Mouse (Mus musculus): ENCODE measurements around the gene Cenpv. TPM values are rescaled to one million over a fixed set of nuclear protein-coding genes. Genes with fewer than 3 reads are reported as not detected.

Gene Cenpv
- polyA plus RNA-seq, 1 experiment: 46.7 TPM

DNA sequence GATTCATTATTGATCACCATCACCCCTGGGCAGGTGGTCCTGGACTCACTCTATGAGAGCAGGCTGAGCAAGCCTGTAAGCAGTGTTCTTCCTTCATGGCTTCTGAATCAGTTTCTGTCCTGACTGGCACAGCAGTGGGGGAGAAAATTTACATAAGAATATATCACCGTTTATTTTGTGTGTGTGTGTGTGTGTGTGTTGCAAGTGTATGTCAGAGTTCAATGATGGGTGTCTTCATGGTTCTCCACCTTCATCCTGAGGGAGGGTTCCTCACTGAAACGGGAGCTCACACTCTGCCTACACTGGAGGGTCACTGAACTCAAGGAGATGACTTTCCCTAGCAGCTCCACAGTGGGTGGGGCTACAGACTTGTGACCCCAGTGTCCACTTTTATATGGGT is 1.9 kb upstream of the Cenpv start:
- H3K27ac ChIP-seq (ENCODE audit: insufficient read depth, low read length): no peak overlapping the region
- WGBS: 37% methylated on average over 2 of the region's 2 CpGs
- TF ChIP-seq POLR2A (IDR thresholded peaks at IDR 0.05; ENCODE audit: borderline replicate concordance, insufficient read depth, low read length) (no peak), CTCF (IDR thresholded peaks at IDR 0.05; ENCODE audit: borderline replicate concordance, insufficient read depth, low read depth, low read length) (no peak)

GRCm38 (mm10) chr11:62540167-62540566 is 1.1 kb upstream of the Cenpv start:
- WGBS: 91% methylated on average over 7 of the region's 7 CpGs
- Histone ChIP-seq H3K4me3 (replicated peaks; ENCODE audit: insufficient read depth, low read depth, low read length) (no peak overlapping the region), H3K27ac (ENCODE audit: insufficient read depth, low read length) (no peak overlapping the region), H3K27me3 (ENCODE audit: control insufficient read depth, insufficient read depth, low read length) (no peaks in the 10 kb centered on the region), H3K4me1 (ENCODE audit: control insufficient read depth, insufficient read depth, low read length) (peaks cover 3% of the 10 kb centered on the region)
- DNase-seq: no peak
- TF ChIP-seq POLR2A (IDR thresholded peaks at IDR 0.05; ENCODE audit: borderline replicate concordance, insufficient read depth, low read length) (no peak), CTCF (IDR thresholded peaks at IDR 0.05; ENCODE audit: borderline replicate concordance, insufficient read depth, low read depth, low read length) (no peak)

More for the DNA sequence above, 1.9 kb upstream of the Cenpv start:
- H3K4me1 ChIP-seq (ENCODE audit: control insufficient read depth, insufficient read depth, low read length): peaks cover 3% of the 10 kb centered on the region
- H3K4me3 ChIP-seq (replicated peaks; ENCODE audit: insufficient read depth, low read depth, low read length): no peak overlapping the region
- no peak for DNase-seq
- H3K27me3 ChIP-seq (ENCODE audit: control insufficient read depth, insufficient read depth, low read length): no peaks in the 10 kb centered on the region

DNA sequence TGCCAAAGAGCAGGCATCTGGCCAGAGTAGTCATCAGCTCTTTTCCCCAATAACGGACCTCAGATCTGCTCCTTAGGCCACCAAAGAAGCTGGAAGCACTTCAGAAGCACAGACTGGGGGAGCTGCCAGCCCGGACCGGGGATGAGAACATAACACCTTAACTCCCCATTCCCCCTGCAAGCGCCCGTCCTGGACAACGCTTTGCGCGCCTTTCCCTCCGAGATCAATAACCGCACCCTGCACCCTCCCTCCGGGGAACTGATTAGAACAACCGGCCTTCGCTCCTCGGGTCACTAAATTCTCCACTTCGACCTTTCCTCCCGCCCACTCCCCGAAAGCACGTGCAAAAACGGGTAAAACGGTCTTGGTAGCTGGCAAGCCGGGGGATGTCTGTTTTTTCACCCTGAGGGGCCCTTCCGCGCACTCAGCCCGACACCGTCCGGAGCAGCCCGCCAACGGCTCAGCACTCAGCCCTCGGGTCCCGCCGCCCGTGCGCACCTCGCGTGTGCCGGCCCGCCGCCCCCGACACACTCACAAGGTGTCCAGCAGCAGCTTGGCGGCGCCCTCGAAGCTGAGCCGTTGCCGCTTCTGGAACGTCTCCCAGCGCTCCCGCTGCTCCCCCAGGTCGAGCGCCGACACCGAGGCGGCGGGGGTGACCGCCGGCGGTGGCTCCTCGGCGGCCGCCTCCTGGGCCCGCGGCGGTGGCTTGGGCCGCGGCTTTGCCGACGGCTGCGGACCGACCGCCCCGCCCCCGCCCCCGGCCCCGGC is 556 bp downstream of the Cenpv start:
- under 1% methylated on average over 49 of the region's 73 CpGs for WGBS
- Histone ChIP-seq H3K4me3 (replicated peaks; ENCODE audit: insufficient read depth, low read depth, low read length) (peak overlapping the region; percentile 92), H3K4me1 (ENCODE audit: control insufficient read depth, insufficient read depth, low read length) (peaks cover 3% of the 10 kb centered on the region), H3K27ac (ENCODE audit: insufficient read depth, low read length) (peak overlapping the region; percentile 63), H3K27me3 (ENCODE audit: control insufficient read depth, insufficient read depth, low read length) (no peaks in the 10 kb centered on the region)
- TF ChIP-seq CTCF (IDR thresholded peaks at IDR 0.05; ENCODE audit: borderline replicate concordance, insufficient read depth, low read depth, low read length) (no peak), POLR2A (IDR thresholded peaks at IDR 0.05; ENCODE audit: borderline replicate concordance, insufficient read depth, low read length) (no peak)
- DNase-seq: peak; percentile 66 to 74

- H3K27me3 ChIP-seq (ENCODE audit: control insufficient read depth, insufficient read depth, low read length): no peaks in the 10 kb centered on the region
- TF ChIP-seq POLR2A (IDR thresholded peaks at IDR 0.05; ENCODE audit: borderline replicate concordance, insufficient read depth, low read length) (no peak), CTCF (IDR thresholded peaks at IDR 0.05; ENCODE audit: borderline replicate concordance, insufficient read depth, low read depth, low read length) (no peak)
- peaks cover 3% of the 10 kb centered on the region for H3K4me1 ChIP-seq (ENCODE audit: control insufficient read depth, insufficient read depth, low read length)
- WGBS: 46% methylated on average over 7 of the region's 7 CpGs
- peak overlapping the region; percentile 20 for H3K4me3 ChIP-seq (replicated peaks; ENCODE audit: insufficient read depth, low read depth, low read length)
- H3K27ac ChIP-seq (ENCODE audit: insufficient read depth, low read length): no peak overlapping the region
- DNase-seq: no peak
Observed at GRCm38 (mm10) chr11:62537590-62537989, 1.5 kb downstream of the Cenpv start.

DNA sequence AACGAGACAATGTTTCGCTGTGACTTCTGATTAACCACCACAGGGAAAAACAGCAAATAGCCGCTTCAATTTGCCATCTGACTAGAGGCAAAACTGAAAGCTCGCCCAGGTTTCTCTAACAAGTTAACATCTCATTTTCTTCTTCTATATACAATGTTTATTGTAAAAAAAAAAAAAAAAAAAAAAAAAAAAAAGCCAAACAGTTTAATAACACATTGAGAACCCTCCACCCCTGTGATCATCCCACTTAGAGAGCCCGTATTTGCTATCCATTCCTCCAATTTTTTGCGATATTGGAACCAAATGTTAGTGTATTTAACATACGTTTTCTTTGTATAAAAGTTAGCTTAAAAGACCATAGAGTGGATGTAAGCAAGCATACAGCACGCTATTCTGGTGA is 2.0 kb downstream of the Cenpv start:
- no peak overlapping the region for H3K4me3 ChIP-seq (replicated peaks; ENCODE audit: insufficient read depth, low read depth, low read length)
- H3K4me1 ChIP-seq (ENCODE audit: control insufficient read depth, insufficient read depth, low read length): peaks cover 3% of the 10 kb centered on the region
- H3K27ac ChIP-seq (ENCODE audit: insufficient read depth, low read length): no peak overlapping the region
- DNase-seq: no peak
- no peaks in the 10 kb centered on the region for H3K27me3 ChIP-seq (ENCODE audit: control insufficient read depth, insufficient read depth, low read length)
- no peak for TF ChIP-seq POLR2A (IDR thresholded peaks at IDR 0.05; ENCODE audit: borderline replicate concordance, insufficient read depth, low read length)
- TF ChIP-seq CTCF (IDR thresholded peaks at IDR 0.05; ENCODE audit: borderline replicate concordance, insufficient read depth, low read depth, low read length): no peak
- 85% methylated on average over 8 of the region's 8 CpGs for WGBS

- no peak for TF ChIP-seq CTCF (IDR thresholded peaks at IDR 0.05; ENCODE audit: borderline replicate concordance, insufficient read depth, low read depth, low read length)
- no peak for TF ChIP-seq POLR2A (IDR thresholded peaks at IDR 0.05; ENCODE audit: borderline replicate concordance, insufficient read depth, low read length)
- no peaks in the 10 kb centered on the region for H3K27me3 ChIP-seq (ENCODE audit: control insufficient read depth, insufficient read depth, low read length)
- 65% methylated on average over 2 of the region's 2 CpGs for WGBS
- no peak overlapping the region for H3K27ac ChIP-seq (ENCODE audit: insufficient read depth, low read length)
- H3K4me3 ChIP-seq (replicated peaks; ENCODE audit: insufficient read depth, low read depth, low read length): no peak overlapping the region
- no peaks in the 10 kb centered on the region for H3K4me1 ChIP-seq (ENCODE audit: control insufficient read depth, insufficient read depth, low read length)
- no peak for DNase-seq
Observed at GRCm38 (mm10) chr11:62522283-62522682, 16.8 kb downstream of the Cenpv start.

DNA sequence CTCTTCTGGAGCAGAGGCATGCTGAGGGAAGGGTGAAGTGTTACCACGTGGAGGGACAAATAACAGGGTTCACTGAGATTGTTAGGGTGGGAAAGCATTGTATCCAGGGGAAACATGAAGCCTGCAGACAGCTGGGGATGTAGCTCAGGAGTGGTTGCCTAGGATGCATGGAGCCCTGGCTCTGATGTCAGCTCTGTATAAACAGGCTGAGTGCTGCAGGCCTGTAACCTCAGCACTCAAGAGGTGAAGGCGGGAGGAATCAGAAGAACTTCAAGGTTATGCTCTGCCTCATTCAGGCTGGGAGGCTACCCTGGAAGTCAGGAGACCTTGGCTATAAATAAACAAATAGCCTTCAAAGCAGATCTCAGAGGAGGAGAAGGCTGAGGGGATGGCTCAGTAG is 20.1 kb downstream of the Cenpv start:
- 42% methylated on average over 2 of the region's 2 CpGs for WGBS
- no peak overlapping the region for H3K4me3 ChIP-seq (replicated peaks; ENCODE audit: insufficient read depth, low read depth, low read length)
- TF ChIP-seq POLR2A (IDR thresholded peaks at IDR 0.05; ENCODE audit: borderline replicate concordance, insufficient read depth, low read length): no peak
- no peak for TF ChIP-seq CTCF (IDR thresholded peaks at IDR 0.05; ENCODE audit: borderline replicate concordance, insufficient read depth, low read depth, low read length)
- no peak for DNase-seq
- H3K27ac ChIP-seq (ENCODE audit: insufficient read depth, low read length): no peak overlapping the region
- no peaks in the 10 kb centered on the region for H3K4me1 ChIP-seq (ENCODE audit: control insufficient read depth, insufficient read depth, low read length)
- no peaks in the 10 kb centered on the region for H3K27me3 ChIP-seq (ENCODE audit: control insufficient read depth, insufficient read depth, low read length)

DNA sequence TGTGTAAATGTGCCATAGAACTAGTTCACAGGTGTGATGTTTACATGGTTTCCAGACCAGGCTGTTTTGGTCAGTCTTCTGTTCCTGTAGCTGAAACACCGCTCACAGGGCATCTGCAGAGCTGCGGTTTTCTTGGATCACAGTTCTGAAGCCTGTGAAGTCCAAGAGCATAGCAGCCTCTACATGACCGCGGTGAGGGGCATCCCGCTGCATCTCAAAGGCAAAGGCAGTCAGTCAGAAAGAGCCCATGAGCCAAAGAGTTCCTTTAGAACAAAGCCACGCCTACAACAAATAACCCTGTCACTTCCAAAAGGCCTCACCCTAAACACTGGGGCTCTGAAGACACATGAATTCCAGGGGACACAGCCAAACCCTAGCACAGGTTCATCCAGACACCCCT is 25.8 kb downstream of the Cenpv start:
- Histone ChIP-seq H3K27ac (ENCODE audit: insufficient read depth, low read length) (no peak overlapping the region), H3K27me3 (ENCODE audit: control insufficient read depth, insufficient read depth, low read length) (no peaks in the 10 kb centered on the region), H3K4me1 (ENCODE audit: control insufficient read depth, insufficient read depth, low read length) (no peaks in the 10 kb centered on the region), H3K4me3 (replicated peaks; ENCODE audit: insufficient read depth, low read depth, low read length) (no peak overlapping the region)
- 70% methylated on average over 6 of the region's 6 CpGs for WGBS
- DNase-seq: no peak
- TF ChIP-seq POLR2A (IDR thresholded peaks at IDR 0.05; ENCODE audit: borderline replicate concordance, insufficient read depth, low read length): no peak
- TF ChIP-seq CTCF (IDR thresholded peaks at IDR 0.05; ENCODE audit: borderline replicate concordance, insufficient read depth, low read depth, low read length): no peak

Measured in cerebellum, adult 2 months (tissue).